Mouse (Mus musculus) testis, adult 2 months (tissue): Measurements from ENCODE around the gene Pih1d1.

Experiments used
- CTCF ChIP-seq: fragments of 200-500 bp; IDR thresholded peaks from 2 replicates; pipeline ENCODE4 v1.5.1; 2012; ENCODE audit warnings: low read depth, mild to moderate bottlenecking, inconsistent platforms, low read length, moderate library complexity; ENCODE audit not compliant: control insufficient read depth, insufficient read depth, insufficient replicate concordance
- POLR2A ChIP-seq: fragments of 200-500 bp; IDR thresholded peaks from 2 replicates; pipeline ENCODE4 v1.6.1; 2012; ENCODE audit warnings: low read depth, mild to moderate bottlenecking, inconsistent platforms, low read length, moderate library complexity; ENCODE audit not compliant: control insufficient read depth

GRCm38 (mm10) chr7:45147899-45148298, 6.2 kb upstream of the Pih1d1 start:
- no peak for TF ChIP-seq POLR2A
- no peak for TF ChIP-seq CTCF
